Mouse (Mus musculus) induced T-regulatory cell, adult 2 months (primary cell): ENCODE measurements around the gene Serpina3b.
"Not testable (repeated sequence)": the region's sequence is repeated elsewhere in the genome, so short reads cannot be mapped to it uniquely, and the experiment has no call there.

Source experiments
- DNase-seq: peaks from one replicate; pipeline ENCODE4 v3.0.0-alpha.2; 2012; ENCODE audit warnings: low read depth

Gene Serpina3b

GRCm38 (mm10) chr12:104127696-104128095 is at the start of gene Serpina3b:
Gene Serpina3b (plus strand): TSS chr12:104127996.
- no peak for DNase-seq

DNA sequence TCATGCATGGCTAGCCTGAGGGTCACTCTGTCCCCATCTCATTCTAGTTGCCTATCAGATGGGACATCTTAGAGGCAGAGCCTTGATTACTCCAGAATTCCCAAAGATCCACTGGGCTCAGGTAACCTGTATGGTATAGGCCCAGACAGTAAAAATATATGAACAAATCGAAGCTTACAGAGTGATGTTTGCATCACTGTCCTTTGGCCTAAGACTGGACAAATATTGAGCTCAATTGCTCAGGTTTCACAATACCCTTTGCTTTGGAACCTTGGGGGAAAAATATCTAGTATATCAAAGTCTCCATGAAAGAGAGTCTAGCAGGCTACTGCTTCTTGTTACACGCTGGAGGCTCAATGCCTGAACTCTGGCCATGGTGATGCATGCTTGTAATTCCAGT is 37.7 kb upstream of the Serpina3b start:
- no peak for DNase-seq

DNA sequence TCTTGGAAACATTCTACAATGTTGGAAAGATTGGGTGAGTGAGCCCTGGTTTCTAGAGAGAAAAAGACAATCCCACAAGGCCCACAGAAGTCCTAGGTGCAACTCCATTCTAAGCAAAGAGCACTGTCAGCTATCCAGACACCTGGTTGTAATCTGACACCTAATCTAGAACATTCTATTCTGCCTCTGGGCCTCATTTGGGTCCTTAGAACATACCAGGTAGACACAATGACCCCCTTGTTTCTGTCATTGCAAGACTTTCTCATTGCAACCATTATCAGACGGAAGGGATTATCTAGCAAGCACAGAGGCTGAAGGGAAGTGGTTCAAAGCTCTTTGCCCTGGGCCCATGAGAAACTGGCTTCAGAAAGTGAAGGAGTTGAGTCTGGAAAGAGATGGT is 36.5 kb upstream of the Serpina3b start:
- DNase-seq, result no peak

- no peak for DNase-seq
These were observed 27.0 kb upstream of the Serpina3b start, which contains the start of gene Serpina5 for GRCm38 (mm10) chr12:104100768-104101167. Gene Serpina5 (plus strand): TSS chr12:104101113.

GRCm38 (mm10) chr12:104105847-104106246 is 21.9 kb upstream of the Serpina3b start:
- no peak for DNase-seq

GRCm38 (mm10) chr12:104106919-104107318 is 20.9 kb upstream of the Serpina3b start:
- DNase-seq, result no peak

- DNase-seq, result no peak
These were observed 19.3 kb upstream of the Serpina3b start for GRCm38 (mm10) chr12:104108507-104108906.

- DNase-seq, result not testable (repeated sequence)
These were observed 15.5 kb upstream of the Serpina3b start, which contains the start of gene Serpina3a for GRCm38 (mm10) chr12:104112333-104112732. Gene Serpina3a (plus strand): TSS chr12:104112724.

DNA sequence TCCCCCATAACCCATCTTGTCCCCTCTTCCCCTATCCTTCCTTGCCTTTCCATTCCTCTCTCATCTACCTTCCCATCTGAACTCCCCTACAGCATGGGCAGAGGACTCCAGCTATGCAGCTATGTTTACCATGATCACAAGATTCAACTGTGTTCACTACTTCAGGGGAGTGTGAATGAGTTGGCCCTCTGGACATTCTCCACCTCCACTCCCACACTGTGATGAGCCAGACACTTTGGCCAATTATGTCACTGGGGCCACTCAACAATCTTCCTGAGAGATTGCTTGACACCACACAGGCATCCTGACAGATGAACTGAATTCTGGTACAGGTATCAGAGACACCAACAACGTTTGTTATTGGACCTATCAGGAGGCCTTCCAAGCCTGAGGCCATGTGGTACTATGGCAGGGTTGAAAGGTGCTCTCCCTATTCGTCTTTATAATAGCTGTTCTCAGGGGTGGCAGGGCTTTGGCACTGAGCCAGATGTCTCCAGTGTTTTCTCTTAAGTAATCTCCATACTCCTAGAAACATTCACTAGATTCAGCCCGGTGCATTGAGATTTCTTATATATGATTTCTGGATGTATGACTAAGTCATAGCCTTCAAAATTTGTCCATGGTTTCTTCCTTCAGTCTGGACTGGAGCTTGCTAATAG is 12.7 kb upstream of the Serpina3b start:
- DNase-seq, result no peak

DNA sequence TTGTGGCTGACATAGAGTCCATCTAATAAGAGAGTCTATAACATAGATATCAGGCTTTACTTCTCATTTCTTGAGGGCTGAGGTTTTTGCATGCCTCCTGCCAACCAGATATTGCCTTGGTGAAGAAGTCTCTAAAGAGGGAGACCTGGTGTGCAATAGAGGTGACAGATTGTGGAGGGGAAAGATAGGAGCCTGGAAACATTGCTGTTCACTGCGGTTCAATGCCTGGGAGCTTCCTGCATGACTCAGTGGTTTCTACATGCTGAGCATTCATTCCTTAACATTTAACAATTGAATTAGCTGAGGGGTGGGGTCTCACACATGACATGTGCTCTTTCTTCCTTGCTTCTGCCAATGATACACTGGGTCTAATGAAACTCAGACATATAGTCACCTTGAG is 4.7 kb upstream of the Serpina3b start:
- DNase-seq, result no peak

- DNase-seq, result no peak
These were observed 3.8 kb upstream of the Serpina3b start for GRCm38 (mm10) chr12:104123996-104124395.

DNA sequence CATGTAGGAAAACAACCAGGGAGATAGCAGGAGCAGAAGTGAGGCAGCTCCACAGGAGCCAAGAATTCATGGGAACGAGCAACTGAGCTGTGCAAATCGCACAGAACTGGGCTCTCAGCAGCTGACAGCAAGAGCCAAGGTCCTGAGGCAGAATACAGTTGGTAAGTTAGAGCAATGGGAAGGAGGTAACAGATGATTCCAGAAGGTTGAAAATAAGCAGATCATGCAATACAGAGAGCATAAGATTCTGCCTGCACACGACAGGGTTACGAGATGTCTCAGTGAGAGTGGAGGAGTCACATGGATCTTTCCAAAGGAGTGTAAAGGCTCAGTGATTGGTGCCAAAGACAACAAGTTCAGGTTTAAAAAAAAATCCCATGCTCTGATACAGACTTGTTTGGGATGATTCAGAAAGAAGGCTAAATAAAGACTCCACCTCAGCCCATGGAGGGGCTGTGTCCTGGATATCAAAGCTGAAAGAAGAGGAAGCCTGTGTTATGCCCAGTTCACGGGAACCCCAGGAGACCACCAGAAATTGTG is 2.7 kb upstream of the Serpina3b start:
- no peak for DNase-seq

GRCm38 (mm10) chr12:104131041-104131440 is 3.2 kb downstream of the Serpina3b start:
- DNase-seq, result no peak

- no peak for DNase-seq
These were observed 10.4 kb downstream of the Serpina3b start for GRCm38 (mm10) chr12:104138216-104138615.

DNA sequence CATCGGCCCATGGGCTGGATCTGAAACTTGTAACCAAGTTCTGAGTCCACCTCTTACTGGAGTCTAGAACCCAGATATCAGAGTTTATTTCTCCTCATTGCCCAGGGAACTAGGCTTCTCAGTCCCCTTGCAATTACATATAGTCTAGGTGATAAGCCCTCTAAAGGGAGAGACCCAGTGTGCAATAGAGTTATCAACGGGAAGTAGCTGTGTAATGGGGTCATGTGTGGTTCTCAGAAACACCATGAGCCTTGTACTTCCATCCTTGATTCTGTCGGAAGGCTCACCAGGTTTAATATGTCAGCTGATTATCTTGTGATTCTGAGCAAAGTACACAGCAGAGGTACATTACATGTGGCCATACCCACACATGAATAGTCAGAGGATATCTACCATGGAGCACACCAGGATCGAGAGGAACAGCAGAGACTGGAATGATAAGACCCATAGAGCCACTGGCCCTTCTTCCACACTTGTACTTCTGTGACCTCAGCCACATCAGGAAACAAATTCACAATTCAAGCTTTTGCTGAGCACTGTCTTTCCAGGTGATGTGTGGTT is 12.8 kb downstream of the Serpina3b start:
- no peak for DNase-seq

DNA sequence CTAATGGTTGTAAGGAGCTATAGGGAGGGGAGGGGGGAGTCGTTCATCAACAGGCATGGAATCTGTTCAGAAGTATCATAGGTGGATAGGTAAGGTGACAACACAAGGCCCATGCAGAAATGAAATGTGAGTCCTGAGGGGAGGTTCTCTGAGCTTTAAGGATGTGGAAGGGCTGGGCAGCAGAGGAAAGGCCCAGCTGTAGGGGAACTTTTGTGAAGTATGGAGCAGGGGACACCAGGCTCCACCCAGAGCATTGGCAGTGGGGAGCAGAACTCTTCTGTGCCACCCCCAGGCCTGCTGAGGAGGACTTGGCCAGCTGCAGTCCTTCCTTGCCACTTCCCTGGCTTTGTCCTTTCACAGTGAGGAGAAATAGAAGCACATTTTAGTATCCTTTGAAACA is 13.7 kb downstream of the Serpina3b start:
- no peak for DNase-seq

GRCm38 (mm10) chr12:104142427-104142826 is 14.6 kb downstream of the Serpina3b start:
- peak; percentile 15 for DNase-seq

DNA sequence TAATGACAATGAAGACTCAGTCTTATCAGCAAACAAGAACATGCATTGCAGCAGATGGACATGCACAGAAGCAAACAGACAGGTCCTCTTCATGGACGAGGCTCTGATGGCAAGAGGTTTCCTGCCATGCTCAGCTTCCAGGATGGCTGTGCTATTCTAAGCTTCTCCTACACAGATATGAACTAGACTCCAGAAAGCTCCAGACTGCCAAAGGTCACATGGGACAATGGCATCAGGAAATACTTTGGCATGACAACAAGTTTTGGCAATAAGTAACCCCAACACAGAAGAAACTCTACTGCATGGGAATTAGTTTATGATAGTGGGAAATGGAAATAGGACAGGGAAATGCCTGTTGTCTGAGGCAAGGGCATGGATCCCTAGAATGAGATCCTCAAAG is 15.5 kb downstream of the Serpina3b start:
- no peak for DNase-seq

DNA sequence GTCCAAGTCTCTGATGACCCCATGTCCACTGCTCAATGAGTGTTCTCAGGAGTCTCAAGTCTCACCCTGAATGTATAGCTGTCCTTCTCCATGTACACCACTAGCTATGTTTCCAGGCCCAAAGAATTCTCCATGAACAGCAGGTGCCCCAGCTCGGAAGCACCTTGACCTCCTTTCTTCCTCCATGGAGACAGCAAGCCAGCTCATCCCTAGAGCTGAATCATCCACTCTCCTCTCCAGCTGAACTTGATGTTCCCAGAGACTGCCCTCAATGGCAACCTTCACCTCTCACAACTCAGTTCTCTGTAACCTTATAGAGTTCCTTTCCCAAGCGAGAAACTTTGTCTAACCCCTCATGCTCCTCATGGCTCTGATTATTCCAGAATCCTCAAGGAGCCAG is 17.8 kb downstream of the Serpina3b start:
- DNase-seq, result no peak

GRCm38 (mm10) chr12:104151989-104152388 is 24.2 kb downstream of the Serpina3b start:
- no peak for DNase-seq

DNA sequence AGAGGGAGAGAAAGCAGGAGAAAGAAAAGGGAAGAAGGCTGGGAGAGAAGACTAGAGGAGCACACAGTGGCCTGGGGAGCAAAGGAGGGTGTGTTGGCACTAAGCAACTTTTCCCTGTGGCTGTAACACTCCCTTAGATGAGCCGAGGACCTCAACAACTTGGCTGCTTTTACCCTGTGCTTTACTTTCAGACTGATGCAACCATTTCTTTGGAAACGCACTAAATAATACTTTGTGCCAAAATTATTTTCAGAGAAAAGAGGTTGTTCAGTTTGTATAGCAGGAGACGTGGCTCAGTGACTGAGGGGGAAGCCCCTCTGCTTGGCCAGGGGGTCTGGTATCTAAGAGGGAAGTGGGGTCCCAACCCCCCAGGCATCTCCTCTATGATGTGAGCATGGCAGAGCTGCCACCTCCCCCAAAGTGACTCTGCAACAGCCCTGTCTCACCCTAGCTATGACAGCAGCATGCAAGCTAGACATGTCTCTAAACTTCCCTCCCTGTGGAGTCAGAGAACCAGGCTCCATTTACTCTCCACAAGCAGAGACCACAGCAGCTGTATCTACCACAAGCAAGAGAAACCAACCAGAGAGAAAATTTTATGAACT is 25.3 kb downstream of the Serpina3b start:
- DNase-seq, result no peak

DNA sequence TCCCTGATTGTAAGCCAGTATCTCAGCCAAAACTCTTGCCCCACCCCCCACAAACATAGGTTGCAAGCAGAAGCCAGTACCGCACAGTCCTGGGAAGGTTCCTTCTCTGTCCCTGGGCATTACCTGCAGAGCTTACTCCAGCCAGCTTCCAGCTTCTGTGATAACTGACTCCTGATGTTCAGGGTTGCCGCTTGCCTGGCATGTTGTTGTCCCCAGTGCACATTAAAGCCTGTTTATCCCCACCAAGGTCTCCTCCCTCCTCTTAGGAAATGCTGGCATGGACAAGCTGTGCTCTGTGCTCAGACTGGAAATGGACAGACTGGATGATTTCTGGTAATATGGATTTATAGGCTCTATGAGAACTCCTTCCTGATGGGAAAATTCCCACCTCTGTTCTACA is 25.9 kb downstream of the Serpina3b start, which contains the start of gene Serpina3c:
Gene Serpina3c, minus strand, starts transcription at position 215 of the 400 bp plus-strand sequence.
- DNase-seq, result no peak

DNA sequence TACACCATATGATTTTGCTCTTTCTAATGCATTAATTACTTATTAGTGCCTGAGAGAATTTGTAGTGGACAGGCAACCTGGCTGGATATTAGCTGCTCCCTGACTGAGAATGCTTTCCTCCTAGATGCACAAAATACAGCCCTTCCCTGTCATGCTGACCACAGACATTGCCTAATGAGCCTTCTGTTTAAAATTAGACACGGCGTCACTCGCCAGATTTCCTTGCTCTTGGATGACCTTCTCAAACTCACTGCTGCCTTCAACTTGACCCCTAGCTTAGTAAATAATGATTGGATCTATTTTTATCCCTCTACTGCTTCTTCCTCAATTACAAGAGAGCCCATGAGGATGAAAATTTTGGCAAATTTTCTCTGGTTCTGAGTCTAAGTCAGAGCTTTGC is 47.0 kb downstream of the Serpina3b start:
- DNase-seq, result no peak
